ENCODE assay signal across 9 mouse cellular contexts in the genomic region with DNA sequence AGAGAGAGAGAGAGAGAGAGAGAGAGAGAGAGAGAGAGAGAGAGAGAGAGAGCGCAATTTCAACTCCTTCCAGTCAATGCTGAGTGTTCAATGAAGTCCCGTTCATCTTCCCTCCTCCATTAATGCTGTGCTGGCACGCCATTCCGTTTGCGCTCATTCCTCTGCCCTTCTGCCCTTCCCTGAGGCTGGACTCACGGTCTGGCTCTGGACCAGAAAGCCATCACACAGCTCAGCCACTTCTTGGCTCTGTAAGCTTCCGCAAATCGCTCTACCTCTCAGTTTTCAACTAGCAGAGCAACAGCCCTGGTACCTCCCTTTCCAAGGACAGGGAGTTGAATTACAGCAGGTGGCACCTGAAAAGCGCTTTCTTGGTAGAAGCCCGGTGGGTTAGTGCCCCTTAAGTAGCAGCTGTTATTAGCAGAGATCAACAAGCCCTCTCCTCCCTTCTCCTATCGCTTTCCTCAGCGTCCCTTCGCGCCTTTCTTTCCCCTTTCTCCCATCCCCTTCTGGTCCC. TPM values are rescaled to one million over a fixed set of nuclear protein-coding genes. Genes with fewer than 3 reads are reported as not detected.
DNase-seq lines count a peak whose midpoint lies in the region; ATAC-seq lines count a peak whose summit lies in the region.
"Had no signal": no experiment of that assay in that cellular context is flagged by ENCODE, and none has a peak within 500 bp of the region (broad histone marks: within the 10 kb centered on the region; RNA-seq: fewer than 3 reads in every experiment).

No protein-coding gene starts in this region.

- peak overlapping the region; percentile 50 for H3K4me3 ChIP-seq in forebrain, embryonic 10.5 days
- peak overlapping the region; percentile 15 for H3K4me3 ChIP-seq in intestine, embryonic 14.5 days (ENCODE audit: low read depth, low read length)
- H3K4me3 ChIP-seq in liver, embryonic 13.5 days (replicated peaks), result 0 out of 2 replicates have a peak overlapping the region, but pooled peaks have one; percentile 4
- 0 out of 2 replicates have a peak overlapping the region, but pooled peaks have one; percentile 20 for H3K4me3 ChIP-seq in neural tube, embryonic 14.5 days (ENCODE audit: low read depth, low read length)

- no peaks in the 10 kb centered on the region; the same call in 1 of the 2 replicates for H3K36me3 ChIP-seq in forebrain, embryonic 10.5 days (replicated peaks)
- no peaks in the 10 kb centered on the region for H3K36me3 ChIP-seq in intestine, embryonic 14.5 days (ENCODE audit: control insufficient read depth, insufficient read depth, low read length)
- H3K36me3 ChIP-seq in liver, embryonic 13.5 days, result no peaks in the 10 kb centered on the region
- no peaks in the 10 kb centered on the region for H3K36me3 ChIP-seq in neural tube, embryonic 14.5 days (ENCODE audit: control insufficient read depth, insufficient read depth, low read length)

- peaks cover 20% of the 10 kb centered on the region for H3K4me1 ChIP-seq in forebrain, embryonic 10.5 days
- H3K4me1 ChIP-seq in intestine, embryonic 14.5 days (replicated peaks; ENCODE audit: control insufficient read depth, insufficient read depth, low read length), result no peaks in the 10 kb centered on the region
- H3K4me1 ChIP-seq in liver, embryonic 13.5 days (replicated peaks), result no peaks in the 10 kb centered on the region
- no peaks in the 10 kb centered on the region for H3K4me1 ChIP-seq in neural tube, embryonic 14.5 days (ENCODE audit: control insufficient read depth, insufficient read depth, low read length)

- H3K27me3 ChIP-seq in forebrain, embryonic 10.5 days (ENCODE audit: poor library complexity, severe bottlenecking), result peaks cover 56% of the 10 kb centered on the region
- peaks cover 30% of the 10 kb centered on the region for H3K27me3 ChIP-seq in intestine, embryonic 14.5 days (replicated peaks; ENCODE audit: control insufficient read depth, insufficient read depth, low read length)
- peaks cover 13% of the 10 kb centered on the region for H3K27me3 ChIP-seq in liver, embryonic 13.5 days
- H3K27me3 ChIP-seq in neural tube, embryonic 14.5 days (ENCODE audit: control insufficient read depth, insufficient read depth, low read length), result peaks cover 2% of the 10 kb centered on the region

- H3K9ac ChIP-seq in intestine, embryonic 14.5 days (ENCODE audit: low read length), result no peak overlapping the region
- no peak overlapping the region for H3K9ac ChIP-seq in liver, embryonic 13.5 days
- no peak overlapping the region for H3K9ac ChIP-seq in neural tube, embryonic 14.5 days (replicated peaks; ENCODE audit: low read depth, low read length)

- H3K27ac ChIP-seq in forebrain, embryonic 10.5 days, result peak overlapping the region; percentile 72
- H3K27ac ChIP-seq in intestine, embryonic 14.5 days (ENCODE audit: low read depth), result no peak overlapping the region
- H3K27ac ChIP-seq in liver, embryonic 13.5 days, result no peak overlapping the region
- H3K27ac ChIP-seq in neural tube, embryonic 14.5 days (ENCODE audit: low read depth, low read length), result no peak overlapping the region

- H3K9me3 ChIP-seq in forebrain, embryonic 10.5 days, result peaks cover 5% of the 10 kb centered on the region; the same call in 1 of the 2 replicates
- no peaks in the 10 kb centered on the region for H3K9me3 ChIP-seq in intestine, embryonic 14.5 days (ENCODE audit: control insufficient read depth, low read length)
- H3K9me3 ChIP-seq in liver, embryonic 13.5 days (replicated peaks), result no peaks in the 10 kb centered on the region
- no peaks in the 10 kb centered on the region for H3K9me3 ChIP-seq in neural tube, embryonic 14.5 days (ENCODE audit: control insufficient read depth, low read length)

- DNase-seq in cerebellum, adult 11-12 months, result peak; percentile 20
- no peak for DNase-seq in cerebellum, adult 9-11 months
- DNase-seq in forebrain, embryonic 10.5 days (ENCODE audit: extremely low spot score, low spot score), result peak; percentile 23
- DNase-seq in intestine, embryonic 14.5 days (ENCODE audit: low spot score), result no peak
- no peak for DNase-seq in liver, embryonic 13.5 days
- DNase-seq in yolk sac, embryonic 10.5 days (ENCODE audit: low spot score), result no peak

- no peak for ATAC-seq in intestine, embryonic 14.5 days (replicated peaks; ENCODE audit: low FRiP score, low TSS enrichment, low read depth)
- no peak for ATAC-seq in liver, embryonic 13.5 days (ENCODE audit: low read depth)
- no peak for ATAC-seq in neural tube, embryonic 14.5 days (ENCODE audit: low read depth)
- no peak for ATAC-seq in monocyte, adult 5-6 weeks (replicated peaks; ENCODE audit: insufficient number of reproducible peaks, low FRiP score, low TSS enrichment, poor library complexity, severe bottlenecking)

- WGBS in forebrain, embryonic 10.5 days, result 2% methylated on average over 14 of the region's 14 CpGs
- 5% methylated on average over 14 of the region's 14 CpGs for WGBS in intestine, embryonic 14.5 days
- WGBS in liver, embryonic 13.5 days (ENCODE audit: insufficient replicate concordance), result 5% methylated on average over 13 of the region's 14 CpGs
- 3% methylated on average over 14 of the region's 14 CpGs for WGBS in neural tube, embryonic 14.5 days

- H3K4me2 ChIP-seq in intestine, embryonic 14.5 days (ENCODE audit: low read length), result peak overlapping the region; percentile 40
- peak overlapping the region; percentile 36 for H3K4me2 ChIP-seq in liver, embryonic 13.5 days
- peak overlapping the region; percentile 17 for H3K4me2 ChIP-seq in neural tube, embryonic 14.5 days (ENCODE audit: low read depth, low read length)

RNA-seq across cellular contexts. Expression of a gene that starts 0.6 kb away (rescaled TPM):
- 125 and 144 TPM in 2 replicates for polyA plus RNA-seq in forebrain, embryonic 10.5 days (2016; fragmentation: Nextera tagmentation; extraction: Ambion mirVana)
- polyA plus RNA-seq in intestine, embryonic 14.5 days (2014; fragmentation: Nextera tagmentation; extraction: Ambion mirVana), result 1.4 and 1.5 TPM in 2 replicates
- polyA plus RNA-seq in liver, embryonic 13.5 days (2015; fragmentation: Nextera tagmentation; extraction: Ambion mirVana), result 0.25 and 0.44 TPM in 2 replicates
- 7.9 and 8.9 TPM in 2 replicates for polyA plus RNA-seq in neural tube, embryonic 14.5 days (2014; fragmentation: Nextera tagmentation; extraction: Ambion mirVana)
- not detected in 3 replicates for total RNA-seq in monocyte, adult 5-6 weeks (2017)
- total RNA-seq: common myeloid progenitor, adult 5-6 weeks had no signal

RNA-seq across cellular contexts. Expression of a gene that starts 2.5 kb away (rescaled TPM):
- not detected in 2 replicates for polyA plus RNA-seq in forebrain, embryonic 10.5 days (2016; fragmentation: Nextera tagmentation; extraction: Ambion mirVana)
- 0.08 TPM in 1 of 2 replicates, not detected in the other for polyA plus RNA-seq in intestine, embryonic 14.5 days (2014; fragmentation: Nextera tagmentation; extraction: Ambion mirVana)
- polyA plus RNA-seq in liver, embryonic 13.5 days (2015; fragmentation: Nextera tagmentation; extraction: Ambion mirVana), result 0.17 TPM in 1 of 2 replicates, not detected in the other
- not detected in 2 replicates for polyA plus RNA-seq in neural tube, embryonic 14.5 days (2014; fragmentation: Nextera tagmentation; extraction: Ambion mirVana)
- total RNA-seq in monocyte, adult 5-6 weeks (2017), result 1.4 TPM in 1 of 3 replicates, not detected in the others
- total RNA-seq: common myeloid progenitor, adult 5-6 weeks had no signal

RNA-seq across cellular contexts. Expression of a gene that starts 27.6 kb away (rescaled TPM):
- polyA plus RNA-seq in forebrain, embryonic 10.5 days (2016; fragmentation: Nextera tagmentation; extraction: Ambion mirVana), result 0.05 TPM in 2 replicates
- 4.5 and 5.2 TPM in 2 replicates for polyA plus RNA-seq in intestine, embryonic 14.5 days (2014; fragmentation: Nextera tagmentation; extraction: Ambion mirVana)
- 1.4 and 1.6 TPM in 2 replicates for polyA plus RNA-seq in liver, embryonic 13.5 days (2015; fragmentation: Nextera tagmentation; extraction: Ambion mirVana)
- polyA plus RNA-seq in neural tube, embryonic 14.5 days (2014; fragmentation: Nextera tagmentation; extraction: Ambion mirVana), result not detected in 2 replicates
- total RNA-seq in monocyte, adult 5-6 weeks (2017), result not detected in 3 replicates
- total RNA-seq: common myeloid progenitor, adult 5-6 weeks had no signal

RNA-seq across cellular contexts. Expression of a gene that starts 56.2 kb away (rescaled TPM):
- not detected in 2 replicates for polyA plus RNA-seq in forebrain, embryonic 10.5 days (2016; fragmentation: Nextera tagmentation; extraction: Ambion mirVana)
- not detected in 2 replicates for polyA plus RNA-seq in intestine, embryonic 14.5 days (2014; fragmentation: Nextera tagmentation; extraction: Ambion mirVana)
- polyA plus RNA-seq in liver, embryonic 13.5 days (2015; fragmentation: Nextera tagmentation; extraction: Ambion mirVana), result not detected in 2 replicates
- polyA plus RNA-seq in neural tube, embryonic 14.5 days (2014; fragmentation: Nextera tagmentation; extraction: Ambion mirVana), result not detected in 2 replicates
- not detected in 3 replicates for total RNA-seq in monocyte, adult 5-6 weeks (2017)
- total RNA-seq: common myeloid progenitor, adult 5-6 weeks had no signal

Comparison
In these comparisons a context has a peak if more than half of its experiments do, and no peak if none do; other contexts are left out.
1. DNase-seq: peak in cerebellum, adult 11-12 months (single experiment) and forebrain, embryonic 10.5 days (single experiment); none in cerebellum, adult 9-11 months (single experiment), intestine, embryonic 14.5 days (single experiment), liver, embryonic 13.5 days (single experiment) and yolk sac, embryonic 10.5 days (single experiment).
2. RNA of a gene that starts 0.6 kb away (polyA plus RNA-seq): 125 to 144 TPM in forebrain, embryonic 10.5 days; 7.9 to 8.9 TPM in neural tube, embryonic 14.5 days, 1.4 to 1.5 TPM in intestine, embryonic 14.5 days and 0.25 to 0.44 TPM in liver, embryonic 13.5 days; every median in the first group is over 10 times any median in the second.
3. Peak in every context shown above with its lines, with median percentiles within 50 percentile points of each other: H3K4me3 ChIP-seq and H3K4me2 ChIP-seq.